Mouse (Mus musculus) gastrocnemius, adult 8-10 months (tissue): ENCODE results near the gene Gsdma2. TPM values are rescaled to one million over a fixed set of nuclear protein-coding genes. Genes with fewer than 3 reads are reported as not detected.
A peak's percentile ranks its signal among the peaks of the same experiment; 100 is the strongest.

Experiments
- DNase-seq, 2 experiments: peaks; one replicate each; pipeline ENCODE4 v3.0.0; 2022; ENCODE audit warnings: low spot score in 2 of 2
- total RNA-seq, 4 experiments: library from RNA; stranded (reverse); gene quantifications; 2 replicates each; pipeline ENCODE4 v1.2.4; 2022

The Gsdma2 gene
- total RNA-seq, 4 experiments from 2014 or later, result 0.24 to 0.51 (median 0.25) TPM; not detected in 1

GRCm38 (mm10) chr11:98698849-98699640 is 52.5 kb downstream of the Gsdma2 start:
- no peak for DNase-seq

- DNase-seq, result peak; percentile 51 to 59
These were observed 53.4 kb downstream of the Gsdma2 start for GRCm38 (mm10) chr11:98699911-98700310.

GRCm38 (mm10) chr11:98701213-98701670 is 54.7 kb downstream of the Gsdma2 start, which contains the start of gene Csf3:
Gene Csf3, plus strand, starts transcription at chr11:98701263.
- no peak for DNase-seq

- no peak for DNase-seq
These were observed 55.8 kb downstream of the Gsdma2 start for GRCm38 (mm10) chr11:98702323-98702722.

- no peak for DNase-seq
These were observed 58.5 kb downstream of the Gsdma2 start for GRCm38 (mm10) chr11:98705021-98705420.

Other genes starting within 250 kb of the Gsdma2 start
- gene Pgap3, start 246.3 kb upstream of the Gsdma2 start, total RNA-seq, result 1 to 10 TPM; 1.8 to 2.5 (median 2.2) TPM
- gene Erbb2, start 234.3 kb upstream of the Gsdma2 start, total RNA-seq, result 1 to 10 TPM; 1.3 to 1.5 (median 1.4) TPM
- 10 to 100 TPM; 34.5 to 41.7 (median 37.7) TPM for gene Mien1, start 207.8 kb upstream of the Gsdma2 start, total RNA-seq
- under 1 TPM in 2 of 4 experiments, not detected in 2; 0.11 to 0.29 TPM for gene Grb7, start 200.4 kb upstream of the Gsdma2 start, total RNA-seq
- not detected for gene Ikzf3, start 100.7 kb upstream of the Gsdma2 start, total RNA-seq
- gene Zpbp2, start 95.7 kb upstream of the Gsdma2 start, total RNA-seq, result not detected
- gene Ormdl3, start 59.4 kb upstream of the Gsdma2 start, total RNA-seq, result 10 to 100 TPM; 26.7 to 31.9 (median 28.4) TPM
- gene Lrrc3c, start 48.5 kb upstream of the Gsdma2 start, total RNA-seq, result not detected
- gene Gm12355, start 21.1 kb upstream of the Gsdma2 start, total RNA-seq, result 1 to 10 TPM; 5.1 to 6.1 (median 5.4) TPM
- gene Gsdma3, start 20.4 kb upstream of the Gsdma2 start, total RNA-seq, result 10 to 100 TPM in 1 of 4 experiments, 1 to 10 TPM in 3; 5.5 to 18.2 (median 8.3) TPM
- gene Gsdma, start 17.6 kb downstream of the Gsdma2 start, total RNA-seq, result 1 to 10 TPM in 1 of 4 experiments, under 1 TPM in 3; 0.24 to 1.4 (median 0.85) TPM
- 100 to 1,000 TPM; 104 to 107 (median 104) TPM for gene Psmd3, start 35.8 kb downstream of the Gsdma2 start, total RNA-seq
- gene Csf3, start 54.5 kb downstream of the Gsdma2 start, total RNA-seq, result not detected
- 10 to 100 TPM; 42.2 to 48.4 (median 47.9) TPM for gene Med24, start 82.7 kb downstream of the Gsdma2 start, total RNA-seq
- 10 to 100 TPM; 67.5 to 81.5 (median 76.2) TPM for gene Thra, start 93.9 kb downstream of the Gsdma2 start, total RNA-seq
- gene Nr1d1, start 128.6 kb downstream of the Gsdma2 start, total RNA-seq, result 100 to 1,000 TPM in 2 of 4 experiments, 10 to 100 TPM in 2; 83.4 to 175 (median 99.4) TPM
- gene Msl1, start 148.8 kb downstream of the Gsdma2 start, total RNA-seq, result 10 to 100 TPM; 53.9 to 57.7 (median 55.8) TPM
- gene Casc3, start 158.1 kb downstream of the Gsdma2 start, total RNA-seq, result 10 to 100 TPM; 14.1 to 18.4 (median 15.2) TPM
- gene Rapgefl1, start 190.0 kb downstream of the Gsdma2 start, total RNA-seq, result under 1 TPM in 2 of 4 experiments, not detected in 2; 0.08 to 0.29 TPM
- gene Wipf2, start 216.9 kb downstream of the Gsdma2 start, total RNA-seq, result 1 to 10 TPM; 5.0 to 9.1 (median 7.7) TPM